Mouse (Mus musculus): ENCODE measurements around the gene Slc44a4.
A peak's percentile ranks its signal among the peaks of the same experiment; 100 is the strongest.

The Slc44a4 gene

GRCm38 (mm10) chr17:34913930-34914665 lies at the start of gene Slc44a4:
TSS of gene Slc44a4 (plus strand) at chr17:34914466.
- DNase-seq (ENCODE audit: low read depth, low spot score) = no peak

GRCm38 (mm10) chr17:34865981-34866380 lies 48.3 kb upstream of the Slc44a4 start:
- DNase-seq (ENCODE audit: low read depth, low spot score) = no peak

DNA sequence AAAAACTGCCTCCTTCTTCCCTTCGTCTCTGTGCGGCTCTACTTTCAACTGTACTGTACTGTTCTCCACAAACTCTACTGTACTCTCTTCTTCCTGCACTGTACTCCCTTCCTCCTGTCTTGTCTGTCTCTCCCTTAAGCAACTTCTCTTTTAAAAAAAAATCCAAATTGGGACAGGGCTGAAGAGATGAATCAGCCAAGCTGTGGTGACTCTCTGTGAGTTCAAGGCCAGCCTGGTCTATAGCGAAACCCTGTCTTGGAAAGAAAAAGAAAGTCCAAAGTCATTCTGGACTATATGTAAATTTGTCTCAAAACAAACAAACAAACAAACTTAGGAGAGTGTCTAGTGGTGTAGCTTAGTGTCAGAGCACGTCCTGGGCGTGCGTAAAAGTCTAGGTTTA lies 39.9 kb upstream of the Slc44a4 start:
- DNase-seq (ENCODE audit: low read depth, low spot score) = no peak

- DNase-seq (ENCODE audit: low read depth, low spot score) = no peak
Observed at GRCm38 (mm10) chr17:34879336-34879879, 34.9 kb upstream of the Slc44a4 start, which contains the start of gene Zbtb12. TSS of gene Zbtb12 (plus strand) at chr17:34879483.

GRCm38 (mm10) chr17:34881166-34881565 lies 33.1 kb upstream of the Slc44a4 start:
- no peak for DNase-seq (ENCODE audit: low read depth, low spot score)

DNA sequence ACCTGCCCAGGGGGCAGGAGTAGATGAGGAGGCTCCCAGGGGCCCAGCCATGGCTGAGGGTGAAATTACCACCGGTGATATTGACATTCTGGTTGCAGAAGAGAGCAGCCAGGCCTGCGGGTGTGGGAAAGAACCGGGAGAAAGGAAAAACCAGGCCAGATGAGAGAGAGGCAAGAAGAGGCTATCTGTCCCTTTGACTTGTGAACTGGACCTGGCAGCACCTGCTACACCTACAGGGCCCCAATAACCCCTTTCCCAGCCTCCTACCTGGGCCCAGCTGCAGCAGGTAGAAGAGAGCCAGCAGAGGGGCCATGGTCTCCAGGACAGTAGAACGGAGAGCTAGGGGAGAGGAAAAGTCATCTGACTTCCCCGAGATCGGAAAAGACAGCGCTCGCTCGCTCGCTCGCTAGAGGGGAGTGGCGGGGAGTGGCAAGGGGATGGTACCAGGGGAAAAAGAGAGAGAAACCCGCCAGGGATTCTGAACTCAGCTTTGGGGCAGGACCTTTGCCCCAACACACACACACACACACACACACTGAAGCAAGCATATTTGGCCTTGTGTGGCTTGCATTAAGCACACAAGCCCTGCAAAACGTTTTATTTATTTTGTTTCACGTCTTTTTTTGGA lies 32.5 kb upstream of the Slc44a4 start, which contains the start of gene Gm20547:
Gene Gm20547 (minus strand): TSS at position 360 of the 628 bp plus-strand sequence.
- DNase-seq (ENCODE audit: low read depth, low spot score) = no peak

DNA sequence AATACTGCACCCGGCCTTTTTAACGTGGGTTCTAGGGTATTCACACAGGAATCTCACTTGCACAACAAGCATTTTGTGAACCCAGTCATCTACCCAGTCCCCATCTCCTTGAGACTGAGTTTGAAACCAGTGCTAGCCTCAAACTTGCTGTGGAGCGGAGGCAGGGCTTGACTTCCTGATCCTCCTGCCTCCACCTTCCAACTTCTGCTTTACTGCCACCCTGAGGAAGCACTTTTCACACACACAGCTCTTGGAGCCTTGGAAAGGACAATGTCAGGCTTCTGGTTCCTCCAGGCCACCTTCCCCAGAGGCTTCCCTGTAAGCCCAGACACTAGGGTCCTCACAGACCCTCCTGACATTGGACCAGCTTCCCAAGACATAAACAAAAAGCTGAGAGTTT lies 30.9 kb upstream of the Slc44a4 start:
- DNase-seq (ENCODE audit: low read depth, low spot score) = no peak

- no peak for DNase-seq (ENCODE audit: low read depth, low spot score)
Observed at GRCm38 (mm10) chr17:34884704-34885103, 29.6 kb upstream of the Slc44a4 start.

GRCm38 (mm10) chr17:34885615-34886014 lies 28.7 kb upstream of the Slc44a4 start:
- no peak for DNase-seq (ENCODE audit: low read depth, low spot score)

- DNase-seq (ENCODE audit: low read depth, low spot score) = no peak
Observed at GRCm38 (mm10) chr17:34887942-34888341, 26.3 kb upstream of the Slc44a4 start.

DNA sequence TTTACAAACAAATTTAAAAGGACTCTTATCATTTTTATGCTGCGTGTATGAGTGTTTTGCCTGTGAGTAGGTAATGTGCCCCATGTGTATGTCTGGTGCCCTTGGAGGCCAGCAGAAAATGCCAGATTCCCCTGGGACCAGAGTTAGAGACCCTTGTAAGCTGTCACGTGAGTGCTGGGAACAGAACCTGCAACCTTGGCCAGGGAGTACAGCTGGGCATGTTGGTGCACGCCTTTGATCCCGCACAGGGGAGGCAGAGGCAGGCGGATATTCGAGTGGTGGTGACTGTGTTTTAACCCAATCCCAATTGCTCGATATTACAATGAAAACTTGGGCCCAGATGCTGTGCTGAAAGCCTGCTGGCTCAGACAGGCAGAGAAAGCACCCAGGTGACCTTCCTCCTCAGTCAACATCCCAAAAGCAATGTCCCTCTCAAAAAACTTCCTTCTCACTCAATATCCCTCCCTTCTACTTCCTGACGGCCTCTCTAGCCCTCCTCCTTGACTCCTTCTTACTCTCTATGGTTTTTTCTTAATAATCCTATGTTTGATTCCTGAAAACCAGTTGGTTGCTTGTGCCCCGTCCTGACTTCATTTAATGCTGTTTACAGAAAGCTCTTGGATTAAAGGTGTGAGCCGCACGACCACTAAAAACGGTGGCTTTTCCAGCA lies 24.1 kb upstream of the Slc44a4 start:
- no peak for DNase-seq (ENCODE audit: low read depth, low spot score)

DNA sequence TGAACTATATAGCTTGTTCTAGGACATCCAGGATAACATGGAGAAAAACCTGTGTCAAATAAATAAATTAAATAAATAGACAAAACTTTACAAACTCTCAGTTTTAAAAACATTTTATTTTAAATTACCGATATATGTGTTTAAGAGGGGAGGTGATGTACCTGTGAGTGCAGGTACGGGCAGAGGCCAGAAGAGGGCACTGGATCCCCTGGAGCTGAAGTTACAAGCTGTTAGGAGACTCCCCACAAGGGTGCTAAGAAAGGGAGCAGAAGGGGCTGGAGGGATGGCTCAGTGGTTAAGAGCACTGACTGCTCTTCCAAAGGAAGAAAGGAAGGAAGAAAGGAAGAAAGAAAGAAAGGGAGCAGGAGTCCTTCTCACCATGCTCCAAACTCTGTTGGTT lies 22.9 kb upstream of the Slc44a4 start:
- no peak for DNase-seq (ENCODE audit: low read depth, low spot score)

DNA sequence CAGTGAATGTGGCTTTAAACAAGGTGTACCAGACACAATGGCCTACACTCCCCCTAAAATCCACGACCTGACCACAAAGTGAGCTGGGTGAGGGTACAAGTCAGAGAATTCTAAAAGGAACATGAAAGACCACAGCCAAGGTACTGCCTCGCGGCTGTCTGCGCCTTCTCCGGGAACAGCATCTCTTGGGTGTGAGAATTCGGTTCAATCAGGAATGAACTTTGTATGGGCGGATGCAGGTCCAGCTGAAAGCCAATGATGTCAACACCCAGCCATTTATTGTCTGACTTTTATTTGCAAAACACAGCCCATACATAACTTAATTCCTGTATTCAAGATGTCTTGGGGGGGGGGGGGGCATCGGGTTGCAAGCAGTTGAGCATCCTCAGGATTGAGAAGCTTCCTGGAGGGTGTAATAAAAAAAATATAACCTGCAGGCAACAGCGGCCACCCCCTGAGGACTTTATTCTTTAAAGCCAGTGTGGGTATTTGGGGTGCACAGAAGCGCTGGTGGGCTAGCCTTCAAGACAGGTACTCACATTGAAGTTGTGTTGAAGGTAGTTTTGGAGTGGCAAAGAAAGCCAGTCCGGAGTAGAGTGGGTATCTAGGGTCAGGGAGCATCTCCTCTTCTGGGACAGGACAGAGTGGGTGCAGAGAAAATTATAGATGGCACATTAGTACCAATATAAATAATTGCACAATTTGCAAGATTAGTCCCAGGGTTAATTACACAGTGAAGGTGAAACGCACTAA lies 21.0 kb upstream of the Slc44a4 start:
- DNase-seq (ENCODE audit: low read depth, low spot score) = no peak

GRCm38 (mm10) chr17:34894074-34894597 lies 20.1 kb upstream of the Slc44a4 start:
- DNase-seq (ENCODE audit: low read depth, low spot score) = peak; percentile 95

GRCm38 (mm10) chr17:34894801-34895530 lies 19.3 kb upstream of the Slc44a4 start:
- DNase-seq (ENCODE audit: low read depth, low spot score) = no peak

DNA sequence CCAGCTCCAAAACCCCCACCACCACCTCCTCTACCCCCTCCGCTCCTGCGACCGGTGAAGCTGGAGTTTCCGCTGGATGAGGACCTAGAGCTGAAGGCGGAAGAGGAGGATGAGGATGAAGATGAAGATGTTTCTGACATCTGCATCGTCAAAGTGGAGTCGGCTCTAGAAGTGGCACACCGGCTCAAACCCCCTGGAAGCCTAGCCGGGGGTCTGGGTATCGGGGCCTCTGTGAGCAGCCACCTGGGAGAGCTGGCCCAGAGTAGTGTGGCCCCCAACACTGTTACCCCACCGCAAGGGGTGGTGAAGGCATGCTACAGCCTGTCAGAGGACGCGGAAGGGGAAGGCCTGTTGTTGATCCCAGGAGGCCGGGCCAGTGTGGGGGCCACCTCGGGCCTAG lies 18.5 kb upstream of the Slc44a4 start:
- no peak for DNase-seq (ENCODE audit: low read depth, low spot score)

GRCm38 (mm10) chr17:34896366-34896765 lies 17.9 kb upstream of the Slc44a4 start:
- DNase-seq (ENCODE audit: low read depth, low spot score) = no peak

GRCm38 (mm10) chr17:34897373-34898159 lies 16.7 kb upstream of the Slc44a4 start:
- no peak for DNase-seq (ENCODE audit: low read depth, low spot score)

GRCm38 (mm10) chr17:34898160-34898586 lies 16.1 kb upstream of the Slc44a4 start, which contains the start of the genes C2 and Ehmt2:
TSS of gene C2 (minus strand) at chr17:34898265.
TSS of gene Ehmt2 (plus strand) at chr17:34898469.
- DNase-seq (ENCODE audit: low read depth, low spot score) = peak; percentile 62

- DNase-seq (ENCODE audit: low read depth, low spot score) = no peak
Observed at GRCm38 (mm10) chr17:34898706-34899052, 15.6 kb upstream of the Slc44a4 start.
